Mouse (Mus musculus): ENCODE data around the gene Rasa3. TPM values are rescaled to one million over a fixed set of nuclear protein-coding genes. Genes with fewer than 3 reads are reported as not detected.

Gene Rasa3
- total RNA-seq, 1 experiment from 2014 or later: 96.1 TPM

DNA sequence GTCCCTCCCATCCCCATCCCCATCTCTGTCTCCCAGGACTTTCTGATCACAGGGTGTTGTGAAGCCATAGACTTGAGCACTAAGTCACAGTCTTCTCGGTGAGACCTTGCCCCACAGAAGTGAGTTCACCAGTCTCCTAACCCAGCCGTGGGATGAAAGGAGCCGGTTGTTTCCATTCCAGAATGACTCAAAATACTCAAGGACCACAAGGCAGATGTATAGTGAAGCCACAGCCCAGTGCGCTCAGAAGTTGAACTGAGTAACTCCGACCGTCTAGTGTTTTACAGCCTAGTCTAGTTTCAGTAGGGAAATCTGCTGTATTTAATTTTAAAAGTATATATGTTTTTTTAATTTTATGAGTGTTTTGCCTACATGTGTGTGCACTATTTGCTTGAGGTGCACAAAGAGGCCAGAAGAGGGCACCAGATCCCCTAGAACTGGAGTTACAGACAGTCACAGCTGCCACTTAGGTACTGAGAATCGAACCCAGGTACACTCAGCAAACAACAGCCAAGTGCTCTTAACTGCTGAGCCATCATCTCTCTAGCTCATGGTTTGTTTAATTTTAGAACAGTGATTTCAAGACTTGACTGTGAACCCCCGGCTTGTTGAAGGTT, 9.8 kb upstream of the Rasa3 start:
- no peak for ATAC-seq (replicated peaks; ENCODE audit: low read depth, poor library complexity, severe bottlenecking)

DNA sequence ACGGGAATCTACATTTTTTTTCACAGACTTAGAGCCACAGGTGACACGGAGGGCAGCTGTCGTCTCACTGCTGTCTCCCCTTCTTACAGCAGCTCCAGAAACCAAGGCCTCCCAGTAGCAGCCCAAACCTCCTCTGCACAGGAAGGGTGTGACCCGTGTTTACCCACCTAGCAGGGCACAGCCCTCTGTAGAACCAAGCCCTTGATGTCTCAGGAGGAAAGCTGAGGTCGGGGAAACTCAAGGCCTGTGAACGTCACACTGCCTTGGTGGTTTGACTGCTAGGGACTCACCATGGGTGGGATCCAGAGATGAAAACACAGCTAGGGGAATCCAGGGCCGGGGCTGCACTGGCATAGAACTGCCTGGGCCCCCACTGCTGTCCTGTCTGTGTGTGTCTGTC, 9.0 kb upstream of the Rasa3 start:
- ATAC-seq (replicated peaks; ENCODE audit: low read depth, poor library complexity, severe bottlenecking): 0 out of 2 replicates have a peak, but pooled peaks have one; percentile 7

DNA sequence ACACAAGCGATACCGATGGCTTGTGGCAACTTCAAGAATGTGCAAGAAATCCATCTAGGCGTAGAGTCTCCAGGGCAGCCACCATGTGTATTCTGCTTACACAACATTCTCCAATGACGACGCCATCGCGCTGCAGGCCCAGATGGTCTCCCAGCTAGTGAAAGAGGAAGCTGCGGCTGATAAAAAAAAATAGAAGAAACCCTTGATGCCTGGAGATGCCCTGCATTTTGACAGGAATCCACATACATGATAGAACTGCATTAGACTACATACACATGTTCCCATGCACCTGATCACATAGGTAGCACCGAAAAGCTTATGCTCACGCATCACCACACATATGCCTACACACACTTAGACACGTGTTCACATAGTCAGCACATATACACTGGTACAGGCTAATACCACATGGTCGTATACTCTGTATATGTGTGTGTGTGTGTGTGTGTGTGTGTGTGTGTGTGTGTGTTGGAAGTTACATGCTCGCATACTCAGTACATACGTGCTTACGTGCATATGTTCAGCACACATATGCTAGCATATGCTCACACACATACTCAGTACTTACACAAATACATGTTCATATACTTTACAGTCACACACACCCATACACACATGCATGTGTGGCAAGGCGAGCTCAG, 8.4 kb upstream of the Rasa3 start:
- peak; percentile 90 for ATAC-seq (replicated peaks; ENCODE audit: low read depth, poor library complexity, severe bottlenecking)

DNA sequence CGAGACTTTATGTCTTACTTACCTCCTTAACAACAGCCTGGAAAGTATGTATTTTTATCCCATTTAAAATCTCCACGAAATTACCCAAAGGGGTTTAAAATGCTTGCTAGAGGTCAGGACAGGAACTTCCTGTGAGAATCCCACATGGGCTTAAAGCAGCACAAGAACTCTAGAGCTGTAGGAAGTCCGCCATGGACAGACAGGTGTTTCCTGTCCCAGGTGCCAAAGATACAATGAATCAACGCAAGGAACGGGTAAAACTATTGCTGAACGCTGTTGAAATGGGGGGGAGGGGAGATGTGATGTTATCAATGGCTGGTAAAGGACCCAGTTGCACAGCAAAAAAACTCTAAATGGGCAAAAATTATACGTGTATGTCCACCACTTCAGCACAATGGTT, 6.7 kb upstream of the Rasa3 start:
- no peak for ATAC-seq (replicated peaks; ENCODE audit: low read depth, poor library complexity, severe bottlenecking)

DNA sequence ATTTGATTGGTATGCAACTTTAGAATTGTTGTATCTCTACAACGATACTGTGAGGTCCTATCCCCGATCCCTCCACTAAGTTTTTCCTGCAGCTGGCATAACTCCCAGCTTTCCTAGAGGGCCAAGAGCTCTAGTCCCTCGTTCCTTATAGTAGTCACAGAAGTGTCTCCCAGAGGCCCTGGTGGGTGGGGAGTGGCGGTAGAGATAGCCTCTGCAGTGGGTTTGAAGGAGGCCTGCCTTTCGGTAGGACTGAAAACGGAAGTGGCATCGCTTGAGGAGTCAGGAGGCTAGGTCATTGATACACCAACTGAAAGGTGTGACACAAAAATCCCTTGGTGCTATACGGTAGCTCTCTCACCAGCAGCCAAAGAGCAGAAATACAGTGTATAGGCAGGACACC, 779 bp upstream of the Rasa3 start:
- peak; percentile 16; the same call in 1 of the 2 replicates for ATAC-seq (replicated peaks; ENCODE audit: low read depth, poor library complexity, severe bottlenecking)

DNA sequence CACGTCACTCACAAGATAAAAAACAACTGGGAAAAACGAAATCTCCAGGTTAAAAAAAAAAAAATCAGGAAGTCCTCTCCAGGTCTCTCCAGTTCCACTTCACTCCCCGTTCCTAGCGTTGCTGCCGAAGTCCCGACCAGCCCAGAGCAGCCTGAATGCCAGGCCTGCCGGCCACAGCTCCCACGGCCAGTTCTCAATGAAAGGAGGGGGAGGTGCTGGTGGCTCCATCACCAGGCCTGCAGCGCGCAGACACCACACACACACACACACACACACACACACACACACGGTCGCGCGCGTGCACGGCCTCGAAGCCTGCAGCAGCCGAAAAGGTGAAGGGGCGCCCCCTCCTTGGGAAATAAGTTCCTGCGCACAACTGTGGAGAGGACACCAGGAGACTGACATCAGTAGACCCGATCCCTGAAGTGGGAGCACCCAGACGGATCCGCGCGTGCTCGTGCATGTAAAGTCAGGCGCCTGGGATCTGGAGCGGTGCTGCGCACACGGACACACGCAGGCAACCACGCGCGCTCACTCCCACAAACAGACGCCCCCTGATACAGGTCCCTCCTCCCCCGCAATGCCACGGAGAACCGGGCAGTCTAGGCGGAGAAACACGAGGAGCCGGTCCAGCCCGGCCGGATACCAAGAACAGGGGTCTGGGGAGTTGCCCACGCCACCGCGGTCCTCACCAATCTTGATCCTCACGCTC, 546 bp downstream of the Rasa3 start:
- peak; percentile 4 for ATAC-seq (replicated peaks; ENCODE audit: low read depth, poor library complexity, severe bottlenecking)

DNA sequence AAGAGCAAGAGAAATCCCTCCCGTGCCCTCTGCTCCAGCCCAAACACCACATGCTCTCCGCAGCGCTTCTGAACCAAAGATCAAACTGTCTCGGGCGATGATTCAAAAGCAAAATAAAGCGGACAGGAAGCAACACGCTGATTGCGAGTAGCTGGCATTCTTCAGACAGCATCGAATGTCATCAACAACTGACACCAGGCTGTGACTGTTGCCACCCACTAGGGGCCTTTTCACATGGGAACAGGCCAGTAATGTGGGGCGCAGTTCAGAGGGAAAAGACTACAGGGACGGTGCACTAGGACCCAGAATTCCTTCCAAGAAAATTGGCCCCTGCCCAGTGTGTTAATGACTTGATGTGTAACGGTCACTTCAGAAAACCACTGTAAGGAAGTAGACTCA, 1.1 kb downstream of the Rasa3 start:
- peak; percentile 27 for ATAC-seq (replicated peaks; ENCODE audit: low read depth, poor library complexity, severe bottlenecking)

DNA sequence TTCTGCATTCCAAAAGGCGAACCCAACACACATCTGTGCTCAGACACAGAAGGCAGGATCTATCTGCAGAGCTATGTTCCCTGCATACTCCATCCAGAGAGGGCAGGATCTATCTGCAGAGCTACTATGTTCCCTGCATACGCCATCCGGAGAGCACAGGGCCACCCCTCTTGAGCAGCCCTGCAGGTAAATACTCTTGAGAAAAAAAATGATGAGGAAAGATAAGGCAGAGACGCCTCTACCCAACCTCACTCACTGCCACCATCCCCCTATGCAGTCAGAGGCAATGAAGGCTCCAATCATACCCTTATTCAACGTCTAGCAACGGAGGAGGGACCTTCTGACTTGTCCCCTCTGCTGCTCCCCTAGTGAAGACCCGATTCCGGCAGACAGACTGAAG, 1.9 kb downstream of the Rasa3 start:
- no peak for ATAC-seq (replicated peaks; ENCODE audit: low read depth, poor library complexity, severe bottlenecking)

DNA sequence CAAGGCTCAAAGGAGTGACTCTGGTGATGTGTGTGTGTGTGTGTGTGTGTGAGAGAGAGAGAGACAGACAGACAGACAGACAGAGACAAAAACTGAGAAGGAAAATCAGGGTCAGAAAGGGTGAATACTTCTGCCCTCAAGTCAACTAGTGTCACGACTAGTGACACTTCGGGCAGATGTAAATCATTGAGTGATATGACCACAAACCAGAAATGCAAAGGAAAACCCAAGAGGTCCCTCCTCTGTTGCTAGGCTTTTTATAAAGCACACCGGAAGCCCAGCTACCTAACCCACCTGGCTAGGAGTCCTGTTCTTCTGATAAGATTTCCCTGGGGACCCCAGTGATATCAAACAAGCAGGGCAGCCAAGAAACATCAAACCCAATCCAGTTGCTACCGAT, 2.3 kb downstream of the Rasa3 start:
- no peak for ATAC-seq (replicated peaks; ENCODE audit: low read depth, poor library complexity, severe bottlenecking)

DNA sequence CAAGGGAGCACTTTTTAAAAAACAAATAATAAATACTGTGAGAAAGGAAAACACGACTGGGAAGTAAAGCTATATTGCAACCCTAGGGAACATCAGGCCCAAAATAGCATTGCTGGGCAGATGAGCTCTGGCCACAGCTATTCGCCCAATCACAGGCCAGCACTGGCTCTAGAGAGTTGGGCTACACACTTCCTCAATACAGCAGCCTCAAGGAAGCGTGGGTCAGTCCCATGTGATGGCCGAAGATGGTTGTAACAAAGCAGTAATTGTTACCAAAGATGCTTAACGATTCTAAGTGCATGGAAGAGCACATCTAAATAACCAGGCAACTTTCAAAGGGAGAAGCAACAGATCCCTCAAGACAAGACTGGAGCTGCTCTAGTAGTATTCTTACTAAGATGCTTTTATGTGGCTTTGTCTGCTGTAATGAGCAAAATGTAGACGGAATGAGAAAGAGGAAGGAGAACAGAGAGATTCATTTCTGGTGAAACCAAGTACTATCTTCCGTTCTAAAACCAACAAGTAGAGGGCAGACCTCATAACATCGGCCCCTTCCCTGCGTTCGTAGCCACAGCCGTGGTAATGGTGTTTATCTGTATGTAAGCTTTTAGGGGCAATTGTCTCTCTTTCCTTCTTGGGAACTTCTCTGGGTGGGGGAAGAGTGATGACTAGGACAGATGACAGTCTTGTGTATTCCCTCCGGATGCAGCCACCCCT, 3.0 kb downstream of the Rasa3 start:
- ATAC-seq (replicated peaks; ENCODE audit: low read depth, poor library complexity, severe bottlenecking): peak; percentile 36

DNA sequence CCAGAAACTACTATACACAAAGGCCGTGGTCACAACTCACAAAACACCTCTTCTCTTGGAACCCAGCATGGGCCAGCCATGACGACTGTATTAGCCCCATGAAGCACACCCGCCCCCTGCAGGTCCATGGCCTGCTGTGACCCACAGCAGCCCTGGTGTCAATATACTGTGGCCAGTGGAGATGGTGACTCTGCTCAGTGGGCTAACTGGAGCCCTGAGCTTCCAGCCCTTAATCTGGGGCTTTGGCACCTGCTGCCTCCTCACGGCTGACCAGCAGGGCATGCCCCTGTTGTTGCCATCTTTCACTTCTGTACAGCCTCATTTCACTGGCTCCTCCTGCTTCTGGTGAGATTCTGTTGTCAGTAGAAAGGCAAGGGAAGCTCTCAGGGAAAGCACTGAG, 4.2 kb downstream of the Rasa3 start:
- no peak for ATAC-seq (replicated peaks; ENCODE audit: low read depth, poor library complexity, severe bottlenecking)

DNA sequence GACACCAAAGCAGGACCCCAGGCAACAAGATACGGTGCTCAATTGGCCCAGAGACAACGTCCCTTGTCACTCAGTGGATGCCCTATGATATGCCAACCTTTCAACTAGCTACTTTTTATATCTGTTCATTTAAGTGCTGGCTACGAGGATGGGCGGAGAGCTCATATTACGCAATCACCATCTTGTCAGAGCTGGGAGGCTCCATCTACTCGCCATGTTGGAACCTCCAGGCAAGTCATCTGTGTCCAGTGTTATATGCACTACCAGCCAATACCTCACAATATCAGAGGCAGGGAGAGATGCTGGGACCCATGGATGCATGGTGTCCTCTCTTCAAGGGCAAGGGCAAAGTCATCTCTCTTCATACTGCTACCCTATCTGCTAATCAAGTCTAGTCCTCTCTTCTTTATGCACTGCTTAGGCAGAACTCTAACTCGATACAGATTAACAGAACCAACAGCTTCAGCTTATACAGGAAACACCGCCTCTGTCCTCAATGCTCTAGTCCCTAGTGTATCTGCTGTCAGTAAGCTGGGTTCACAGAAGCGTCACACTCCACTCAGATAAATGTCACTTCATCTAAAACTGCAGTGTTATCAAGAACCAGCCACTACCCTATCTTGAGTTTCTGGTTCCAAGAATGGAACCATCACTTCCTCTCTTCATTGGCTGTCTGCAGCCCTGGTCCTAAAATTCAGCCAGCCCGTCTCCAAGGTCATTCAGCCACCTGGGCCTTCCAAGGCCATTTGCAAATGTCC, 6.0 kb downstream of the Rasa3 start:
- peak; percentile 13; the same call in 1 of the 2 replicates for ATAC-seq (replicated peaks; ENCODE audit: low read depth, poor library complexity, severe bottlenecking)

DNA sequence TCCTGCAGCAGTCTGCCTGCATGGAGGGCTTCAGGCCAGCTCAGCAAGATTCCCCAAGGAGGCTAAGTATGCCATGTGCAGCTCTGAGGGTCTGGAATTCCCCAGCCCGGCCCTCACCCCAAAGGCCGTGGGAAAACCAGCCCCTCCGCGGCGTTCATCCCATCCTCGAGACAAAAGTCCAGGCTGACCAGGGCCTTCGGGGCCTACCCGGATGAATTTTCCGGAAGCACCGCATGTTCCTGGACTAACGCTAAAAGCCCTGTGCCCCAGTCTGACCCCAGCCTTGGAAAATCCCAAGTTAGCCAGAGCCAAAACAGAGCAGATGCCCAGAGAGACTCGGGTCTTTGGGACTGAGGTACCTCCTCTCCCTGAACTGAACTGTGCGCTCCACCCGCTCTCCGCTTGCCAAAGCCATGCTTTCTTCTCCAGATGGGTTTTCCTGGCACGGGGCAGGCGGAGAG, 7.4 kb downstream of the Rasa3 start:
- ATAC-seq (replicated peaks; ENCODE audit: low read depth, poor library complexity, severe bottlenecking): no peak

DNA sequence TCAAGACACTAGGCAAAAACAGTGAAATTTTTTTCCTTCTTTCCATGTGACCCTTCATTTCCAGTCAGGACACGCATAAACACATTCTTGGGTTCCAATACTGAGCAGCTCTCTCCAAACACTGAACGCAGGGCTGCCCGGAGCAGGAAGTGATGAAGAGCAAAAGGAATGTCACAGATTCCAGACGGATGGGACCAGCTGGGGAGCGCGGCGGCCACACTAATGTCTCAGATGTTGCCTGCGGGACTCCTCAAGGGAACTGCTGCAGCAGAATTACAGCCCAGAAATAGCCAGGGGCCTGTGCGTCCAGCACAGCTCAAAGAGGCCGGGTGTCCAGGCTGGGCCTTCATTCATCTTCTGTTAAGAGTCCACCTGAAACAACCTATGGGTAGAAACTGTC, 9.0 kb downstream of the Rasa3 start:
- no peak for ATAC-seq (replicated peaks; ENCODE audit: low read depth, poor library complexity, severe bottlenecking)

DNA sequence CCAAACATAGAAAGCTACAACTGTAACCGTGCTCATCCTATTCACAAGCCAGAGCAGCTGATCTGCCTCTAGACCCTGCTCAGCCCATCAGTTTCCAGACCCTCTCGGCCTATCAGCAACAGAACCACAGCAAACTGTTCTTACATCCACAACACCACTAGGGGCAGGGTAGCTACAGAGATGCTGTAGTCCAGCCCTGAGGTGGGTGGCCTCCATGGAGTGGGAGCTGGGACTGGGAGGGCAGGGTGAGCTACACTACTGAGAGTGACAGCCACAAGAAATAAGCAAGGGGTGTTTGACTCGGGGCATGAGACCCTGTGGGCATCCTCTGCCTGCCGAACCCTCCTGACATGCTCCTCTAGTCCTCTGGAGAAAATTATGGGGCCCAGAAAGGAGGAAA, 9.5 kb downstream of the Rasa3 start:
- ATAC-seq (replicated peaks; ENCODE audit: low read depth, poor library complexity, severe bottlenecking): no peak

DNA sequence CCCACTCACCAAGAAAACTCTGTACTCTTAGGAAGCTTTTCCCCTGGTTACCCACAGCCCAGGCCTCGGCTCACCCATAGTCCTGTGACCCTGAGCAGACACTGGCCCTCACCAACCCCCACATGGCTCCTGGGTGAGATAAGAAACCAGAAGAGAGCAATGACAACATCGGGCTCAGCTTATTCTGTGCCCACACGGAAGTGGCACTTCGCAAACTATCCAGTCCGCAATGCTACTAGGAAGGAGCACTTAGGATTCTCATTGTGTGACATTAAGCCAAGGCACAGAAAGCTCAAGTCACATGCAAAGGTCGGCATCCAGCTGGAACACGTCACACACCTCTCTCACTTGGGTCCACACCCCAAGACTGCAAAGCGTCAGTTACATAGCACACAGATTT, 11.5 kb downstream of the Rasa3 start:
- peak; percentile 52 for ATAC-seq (replicated peaks; ENCODE audit: low read depth, poor library complexity, severe bottlenecking)

DNA sequence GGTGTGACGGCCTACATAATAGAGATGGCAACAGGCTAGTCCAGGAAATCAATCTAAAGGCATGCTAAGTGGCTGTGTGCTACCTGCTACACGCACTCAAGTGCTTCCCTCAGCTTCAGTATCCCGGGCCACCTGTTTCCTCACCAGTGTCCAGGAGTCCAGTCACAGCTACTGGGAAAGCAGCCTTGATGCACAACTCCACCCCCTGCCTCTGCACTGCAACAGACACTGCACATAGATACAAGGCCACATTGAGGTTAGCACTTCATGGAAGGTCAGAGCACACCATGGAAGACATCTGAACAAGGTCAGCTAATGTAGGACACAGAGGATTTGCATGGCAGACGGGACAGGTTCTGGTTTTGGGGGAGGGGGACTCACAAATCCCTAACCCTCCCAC, 11.9 kb downstream of the Rasa3 start:
- no peak for ATAC-seq (replicated peaks; ENCODE audit: low read depth, poor library complexity, severe bottlenecking)

DNA sequence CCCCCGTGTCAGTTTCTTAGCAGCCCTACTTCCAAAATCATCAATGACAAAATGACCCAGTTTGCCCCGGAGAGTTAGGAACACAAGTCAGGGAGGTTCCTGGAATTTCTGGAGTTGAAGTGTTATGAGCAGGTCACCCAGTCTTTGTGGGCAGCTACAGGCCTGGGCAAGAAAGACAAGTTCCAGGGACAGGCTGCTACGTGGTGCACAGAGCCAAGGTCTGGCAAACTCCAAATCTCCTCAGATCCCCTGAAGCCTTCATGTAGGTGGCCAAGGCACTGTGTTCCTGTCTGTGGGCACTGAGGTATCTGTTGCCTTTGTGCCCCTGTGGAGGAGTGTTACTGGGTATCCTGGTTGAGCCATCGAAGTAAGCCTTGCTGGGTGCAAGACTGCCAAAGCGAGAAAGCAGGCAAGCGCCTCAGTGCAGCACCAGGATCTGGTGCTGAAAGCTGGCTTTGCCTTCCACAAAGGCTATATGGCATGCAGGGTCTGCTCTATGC, 12.6 kb downstream of the Rasa3 start:
- no peak for ATAC-seq (replicated peaks; ENCODE audit: low read depth, poor library complexity, severe bottlenecking)

DNA sequence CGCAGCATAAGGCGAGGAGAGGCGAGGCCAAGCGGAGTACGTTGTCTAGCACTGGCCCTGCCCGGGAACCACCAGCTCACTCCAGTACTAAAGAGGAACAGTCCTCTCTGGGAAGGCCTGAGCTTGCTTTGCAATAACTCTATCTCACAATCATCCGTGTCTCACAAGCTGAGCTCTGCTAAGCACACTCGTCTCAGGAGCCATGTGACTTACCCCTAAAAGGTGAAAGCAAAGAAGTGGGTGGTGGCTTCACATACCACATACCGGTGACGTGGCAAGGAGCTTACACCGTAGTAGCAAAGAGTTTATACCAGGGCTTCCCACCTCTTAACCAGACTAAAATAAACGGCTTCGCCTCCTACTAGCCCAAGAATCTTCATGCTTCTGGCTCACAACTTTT, 17.1 kb downstream of the Rasa3 start:
- no peak for ATAC-seq (replicated peaks; ENCODE audit: low read depth, poor library complexity, severe bottlenecking)

DNA sequence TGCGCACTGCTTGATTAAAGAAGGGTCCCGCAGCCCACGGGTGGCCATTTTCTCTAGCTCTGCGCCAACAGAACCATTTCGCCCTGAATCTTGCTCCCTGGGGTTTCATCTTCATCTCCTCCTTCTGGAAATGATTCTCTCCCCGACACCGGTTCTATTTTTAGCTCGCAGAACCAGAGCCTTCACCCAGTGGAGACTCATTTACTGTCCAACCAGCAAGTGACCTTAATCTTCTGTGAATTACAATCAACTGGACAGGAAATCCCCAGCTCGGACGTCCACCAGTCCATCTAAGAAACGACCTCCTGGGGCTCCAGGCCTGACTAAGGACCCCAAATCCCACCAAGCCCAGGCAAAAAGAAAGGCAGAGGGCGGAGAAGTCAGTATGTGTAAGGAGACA, 19.9 kb downstream of the Rasa3 start:
- ATAC-seq (replicated peaks; ENCODE audit: low read depth, poor library complexity, severe bottlenecking): no peak
